ENCODE assay signal across 15 mouse cellular contexts in the genomic region with DNA sequence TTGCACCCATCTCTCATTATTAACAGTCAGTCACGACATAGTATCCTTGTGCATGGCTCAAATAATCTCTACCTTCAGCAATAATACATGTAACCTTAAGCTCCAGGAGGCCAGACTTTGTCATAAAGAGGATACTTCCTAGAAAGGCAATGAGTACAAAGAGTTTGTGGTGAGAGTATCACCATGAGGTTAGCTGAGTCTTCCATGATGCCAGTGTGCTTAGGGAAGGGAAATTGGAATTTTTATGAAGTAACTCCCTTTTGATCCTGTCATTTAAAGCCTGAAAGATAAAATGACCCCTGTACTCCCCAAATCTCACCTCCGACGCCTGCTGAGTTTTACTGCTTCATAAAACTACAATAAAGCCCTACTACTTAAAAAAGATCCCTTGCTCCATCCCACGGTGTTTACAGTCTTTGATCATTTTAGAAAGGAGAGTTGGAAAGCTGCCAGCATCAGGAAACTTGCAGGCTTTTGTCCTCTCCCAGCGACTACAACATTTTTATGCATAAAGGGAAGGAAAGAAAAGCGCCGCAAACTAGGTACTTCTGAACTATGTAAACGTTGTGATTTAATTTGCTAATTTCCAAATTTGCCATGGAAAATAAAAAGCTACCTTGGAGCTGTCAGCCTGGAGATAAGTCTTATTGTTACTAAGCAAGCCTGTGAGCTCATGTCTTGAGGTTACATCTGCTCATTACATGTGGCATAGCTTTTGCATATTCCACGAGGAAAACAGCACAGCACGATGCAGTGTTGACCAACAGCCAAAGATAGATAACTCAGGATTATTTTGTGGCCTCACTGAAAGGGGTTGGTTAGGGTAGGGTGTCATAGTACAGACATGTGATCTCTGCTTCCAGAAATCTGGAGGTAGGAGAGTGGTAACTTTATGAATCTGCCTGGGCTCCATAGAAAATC.
DNase-seq lines count a peak whose midpoint lies in the region; ATAC-seq lines count a peak whose summit lies in the region.
"Had no signal": no experiment of that assay in that cellular context is flagged by ENCODE, and none has a peak within 500 bp of the region (broad histone marks: within the 10 kb centered on the region; RNA-seq: fewer than 3 reads in every experiment).

No protein-coding gene starts in this region.

- H3K27ac ChIP-seq in forebrain, embryonic 13.5 days, result peak overlapping the region; percentile 40; the same call in 1 of the 2 replicates
- H3K27ac ChIP-seq: heart, embryonic 13.5 days; lung, embryonic 15.5 days had no signal

- no peaks in the 10 kb centered on the region for H3K27me3 ChIP-seq in forebrain, embryonic 13.5 days
- H3K27me3 ChIP-seq: heart, embryonic 13.5 days; lung, embryonic 15.5 days had no signal

- no peaks in the 10 kb centered on the region for H3K9me3 ChIP-seq in forebrain, embryonic 13.5 days (replicated peaks)
- H3K9me3 ChIP-seq: heart, embryonic 13.5 days; lung, embryonic 15.5 days had no signal

- no peak overlapping the region for H3K4me3 ChIP-seq in forebrain, embryonic 13.5 days
- H3K4me3 ChIP-seq: heart, embryonic 13.5 days; lung, embryonic 15.5 days had no signal

- intact Hi-C loops in left cerebral cortex, postnatal 14 days (cut with DNase I), result no loop called here

- ATAC-seq in forebrain, embryonic 13.5 days, result peak; percentile 83
- ATAC-seq: hindbrain, embryonic 16.5 days had no signal

- peak; percentile 14 to 27 for DNase-seq in left cerebral cortex, postnatal 14 days (ENCODE audit: low spot score in 2 of 2)
- no peak for DNase-seq in left cerebral cortex, adult 8-10 months (ENCODE audit: low spot score in 2 of 2)
- DNase-seq in brain, embryonic 18.5 days (ENCODE audit: low read depth, low spot score), result peak; percentile 30
- DNase-seq in mesoderm, embryonic 11.5 days (ENCODE audit: low read depth, low spot score), result peak; percentile 29
- no peak for DNase-seq in layer of hippocampus, adult 18-20 months (ENCODE audit: low spot score in 2 of 2)
- no peak for DNase-seq in cerebellum, adult 9-11 months
- DNase-seq: adrenal gland, postnatal 25 days; cerebellum, adult 8-10 months; gastrocnemius, postnatal 14 days; kidney, postnatal 36 days; thymus, adult 18-20 months had no signal

- peak overlapping the region; percentile 24 for H3K4me2 ChIP-seq in forebrain, embryonic 13.5 days
- H3K4me2 ChIP-seq: heart, embryonic 13.5 days; lung, embryonic 15.5 days had no signal

- H3K4me1 ChIP-seq in forebrain, embryonic 13.5 days, result peaks cover 12% of the 10 kb centered on the region
- H3K4me1 ChIP-seq: heart, embryonic 13.5 days; lung, embryonic 15.5 days had no signal

- no peak overlapping the region for H3K9ac ChIP-seq in forebrain, embryonic 13.5 days
- H3K9ac ChIP-seq: heart, embryonic 13.5 days; lung, embryonic 15.5 days had no signal

- WGBS in forebrain, embryonic 13.5 days, result 18% methylated on average over 10 of the region's 10 CpGs

- H3K36me3 ChIP-seq in forebrain, embryonic 13.5 days (ENCODE audit: poor library complexity, severe bottlenecking), result no peaks in the 10 kb centered on the region
- H3K36me3 ChIP-seq: heart, embryonic 13.5 days; lung, embryonic 15.5 days had no signal

Comparison
In these comparisons a context has a peak if more than half of its experiments do, and no peak if none do; other contexts are left out.
1. DNase-seq: peak in left cerebral cortex, postnatal 14 days (2 of 2), brain, embryonic 18.5 days (single experiment) and mesoderm, embryonic 11.5 days (single experiment); none in left cerebral cortex, adult 8-10 months (0 of 2), layer of hippocampus, adult 18-20 months (0 of 2) and cerebellum, adult 9-11 months (single experiment).